In genomic region chr13:69534654-69535551, GRCm38 (mm10) we compare ENCODE assay signal across 7 mouse cellular contexts. TPM values are rescaled to one million over a fixed set of nuclear protein-coding genes. Genes with fewer than 3 reads are reported as not detected.
DNase-seq lines count a peak whose midpoint lies in the region; ATAC-seq lines count a peak whose summit lies in the region.

No protein-coding gene starts in this region.

- peaks cover 33% of the 10 kb centered on the region for H3K4me1 ChIP-seq in intestine, embryonic 16.5 days (ENCODE audit: control insufficient read depth, insufficient read depth, low read length)
- H3K4me1 ChIP-seq in midbrain, embryonic 11.5 days (ENCODE audit: control insufficient read depth, insufficient read depth, low read length), result peaks cover 39% of the 10 kb centered on the region

- intact Hi-C loops in gastrocnemius, postnatal 36 days (cut with DNase I), result loop anchor here (5.0 kb wide), 2 partner anchors 77 to 533 kb away; partner anchors contain the start of gene Srd5a1
- intact Hi-C loops in left cerebral cortex, postnatal 36 days (cut with DNase I), result loop anchor here (5.0 kb wide), 1 partner anchor 77 kb away; the partner anchor contains the start of gene Srd5a1

- H3K9ac ChIP-seq in intestine, embryonic 16.5 days (ENCODE audit: low read depth, low read length), result peak overlapping the region; percentile 97
- peak overlapping the region; percentile 95 for H3K9ac ChIP-seq in midbrain, embryonic 11.5 days (ENCODE audit: low read length)

- WGBS in intestine, embryonic 16.5 days, result under 1% methylated on average over 83 of the region's 86 CpGs
- WGBS in midbrain, embryonic 11.5 days, result under 1% methylated on average over 64 of the region's 86 CpGs

- H3K4me2 ChIP-seq in intestine, embryonic 16.5 days (ENCODE audit: low read depth, low read length), result peak overlapping the region; percentile 87
- H3K4me2 ChIP-seq in midbrain, embryonic 11.5 days, result peak overlapping the region; percentile 92

- peak overlapping the region; percentile 92 for H3K4me3 ChIP-seq in intestine, embryonic 16.5 days (ENCODE audit: low read length)
- peak overlapping the region; percentile 95 for H3K4me3 ChIP-seq in midbrain, embryonic 11.5 days (ENCODE audit: low read depth, low read length)

- H3K27me3 ChIP-seq in intestine, embryonic 16.5 days (replicated peaks; ENCODE audit: control insufficient read depth, insufficient read depth, low read length), result no peaks in the 10 kb centered on the region
- no peaks in the 10 kb centered on the region for H3K27me3 ChIP-seq in midbrain, embryonic 11.5 days (ENCODE audit: control insufficient read depth, insufficient read depth, low read length)

- ATAC-seq in intestine, embryonic 16.5 days, result peak; percentile 92
- ATAC-seq in midbrain, embryonic 11.5 days (ENCODE audit: low FRiP score), result peak; percentile 94

- H3K27ac ChIP-seq in intestine, embryonic 16.5 days (ENCODE audit: low read length), result peak overlapping the region; percentile 95
- H3K27ac ChIP-seq in midbrain, embryonic 11.5 days (ENCODE audit: low read depth, low read length), result peak overlapping the region; percentile 87

- peak; percentile 99 for DNase-seq in adrenal gland, adult 2 months
- peak; percentile 98 for DNase-seq in embryo, embryonic 11.5 days (ENCODE audit: low read depth, low spot score)
- peak; percentile 95 to 98 for DNase-seq in gastrocnemius, postnatal 36 days
- DNase-seq in left cerebral cortex, postnatal 36 days (ENCODE audit: low spot score in 2 of 2), result peak; percentile 97 to 99
- peak; percentile 100 for DNase-seq in midbrain, embryonic 11.5 days (ENCODE audit: low spot score, missing footprints)
- peak; percentile 99 for DNase-seq in skeletal muscle tissue, adult 2 months (ENCODE audit: low read depth, low spot score)

- no peaks in the 10 kb centered on the region for H3K36me3 ChIP-seq in intestine, embryonic 16.5 days (ENCODE audit: control insufficient read depth, insufficient read depth, low read length)
- H3K36me3 ChIP-seq in midbrain, embryonic 11.5 days (ENCODE audit: control insufficient read depth, insufficient read depth, low read length), result no peaks in the 10 kb centered on the region; the same call in 1 of the 2 replicates

- no peaks in the 10 kb centered on the region for H3K9me3 ChIP-seq in intestine, embryonic 16.5 days (ENCODE audit: control insufficient read depth, low read length)
- no peaks in the 10 kb centered on the region for H3K9me3 ChIP-seq in midbrain, embryonic 11.5 days (ENCODE audit: control insufficient read depth, low read length)

RNA-seq across cellular contexts. Expression of gene Tent4a, which starts 0.5 kb away (rescaled TPM):
- total RNA-seq in adrenal gland, adult 2 months (2021), result 10 to 100 TPM; 18.8 to 18.9 TPM
- 22.7 and 24.0 TPM in 2 replicates for polyA plus RNA-seq in adrenal gland, adult 2 months (2012; rRNA removed)
- total RNA-seq in gastrocnemius, postnatal 36 days (2021), result 1 to 10 TPM; 5.3 to 6.5 TPM
- polyA plus RNA-seq in intestine, embryonic 16.5 days (2015; fragmentation: Nextera tagmentation; extraction: Ambion mirVana), result 2.7 and 3.7 TPM in 2 replicates
- 10 to 100 TPM; 40.2 to 43.4 TPM for total RNA-seq in left cerebral cortex, postnatal 36 days (2021)
- 6.8 and 7.5 TPM in 2 replicates for polyA plus RNA-seq in midbrain, embryonic 11.5 days (2014; fragmentation: Nextera tagmentation; extraction: Ambion mirVana)

RNA-seq across cellular contexts. Expression of gene Nsun2, which starts 1.4 kb away (rescaled TPM):
- 100 to 1,000 TPM in 1 of 2 experiments, 10 to 100 TPM in 1; 92.2 to 113 TPM for total RNA-seq in adrenal gland, adult 2 months (2021)
- polyA plus RNA-seq in adrenal gland, adult 2 months (2012; rRNA removed), result 22.7 and 31.0 TPM in 2 replicates
- total RNA-seq in gastrocnemius, postnatal 36 days (2021), result 10 to 100 TPM; 40.7 to 41.0 TPM
- polyA plus RNA-seq in intestine, embryonic 16.5 days (2015; fragmentation: Nextera tagmentation; extraction: Ambion mirVana), result 101 and 115 TPM in 2 replicates
- total RNA-seq in left cerebral cortex, postnatal 36 days (2021), result 10 to 100 TPM; 75.5 to 77.9 TPM
- polyA plus RNA-seq in midbrain, embryonic 11.5 days (2014; fragmentation: Nextera tagmentation; extraction: Ambion mirVana), result 122 and 125 TPM in 2 replicates

Comparison
In these comparisons a context has a peak if more than half of its experiments do, and no peak if none do; other contexts are left out.
1. Peak in every context shown above with its lines: DNase-seq, ATAC-seq, H3K4me3 ChIP-seq and H3K27ac ChIP-seq.